Mouse (Mus musculus) CD8-positive naive resting alpha-beta T cell, adult 2 months (primary cell): ENCODE data around the gene Aatf.
"Not testable (repeated sequence)": the region's sequence is repeated elsewhere in the genome, so short reads cannot be mapped to it uniquely, and the experiment has no call there.

ENCODE experiments used
- DNase-seq, 2 experiments: peaks; one replicate each; pipeline ENCODE4 v3.0.0; 2022; ENCODE audit warnings: low read depth in 2 of 2, low spot score in 2 of 2

Gene Aatf

GRCm38 (mm10) chr11:84442554-84443331 is 70.6 kb downstream of the Aatf start:
- DNase-seq: no peak

- no peak for DNase-seq
These were observed 72.9 kb downstream of the Aatf start for GRCm38 (mm10) chr11:84440402-84440801.

- no peak for DNase-seq
These were observed 78.4 kb downstream of the Aatf start for GRCm38 (mm10) chr11:84434879-84435278.

GRCm38 (mm10) chr11:84430336-84430735 is 83.0 kb downstream of the Aatf start:
- no peak for DNase-seq

- DNase-seq: peak; percentile 6 to 40
These were observed 83.7 kb downstream of the Aatf start for GRCm38 (mm10) chr11:84429581-84429980.

GRCm38 (mm10) chr11:84426633-84426998 is 86.7 kb downstream of the Aatf start:
- no peak for DNase-seq

- DNase-seq: no peak
These were observed 87.3 kb downstream of the Aatf start for GRCm38 (mm10) chr11:84425736-84426632.

- DNase-seq: no peak
These were observed 92.5 kb downstream of the Aatf start for GRCm38 (mm10) chr11:84420779-84421178.

- no peak for DNase-seq
These were observed 100.2 kb downstream of the Aatf start for GRCm38 (mm10) chr11:84413111-84413510.

GRCm38 (mm10) chr11:84412201-84412934 is 101.0 kb downstream of the Aatf start:
- no peak for DNase-seq

GRCm38 (mm10) chr11:84411642-84412018 is 101.7 kb downstream of the Aatf start:
- no peak for DNase-seq

- no peak for DNase-seq
These were observed 102.3 kb downstream of the Aatf start for GRCm38 (mm10) chr11:84410879-84411641.

- DNase-seq: no peak
These were observed 102.9 kb downstream of the Aatf start for GRCm38 (mm10) chr11:84410383-84410782.

GRCm38 (mm10) chr11:84406733-84407132 is 106.6 kb downstream of the Aatf start:
- no peak for DNase-seq

- DNase-seq: no peak
These were observed 118.3 kb downstream of the Aatf start for GRCm38 (mm10) chr11:84395010-84395409.

GRCm38 (mm10) chr11:84393571-84393970 is 119.8 kb downstream of the Aatf start:
- DNase-seq: no peak

GRCm38 (mm10) chr11:84392066-84392465 is 121.3 kb downstream of the Aatf start:
- not testable (repeated sequence) for DNase-seq

- DNase-seq: no peak
These were observed 122.2 kb downstream of the Aatf start for GRCm38 (mm10) chr11:84391126-84391525.

- DNase-seq: no peak
These were observed 124.0 kb downstream of the Aatf start for GRCm38 (mm10) chr11:84389332-84389731.

GRCm38 (mm10) chr11:84383891-84384290 is 129.4 kb downstream of the Aatf start:
- DNase-seq: no peak

GRCm38 (mm10) chr11:84382450-84382849 is 130.9 kb downstream of the Aatf start:
- DNase-seq: no peak
